Comparison of ENCODE assay signal across 8 mouse cellular contexts in genomic region chr4:152125161-152126025, GRCm38 (mm10). TPM values are rescaled to one million over a fixed set of nuclear protein-coding genes. Genes with fewer than 3 reads are reported as not detected.
DNase-seq lines count a peak whose midpoint lies in the region; ATAC-seq and TF ChIP-seq lines count a peak whose summit lies in the region.

No protein-coding gene starts in this region.

- H3K4me2 ChIP-seq in heart, postnatal 0 days (ENCODE audit: low read depth, low read length) = peak overlapping the region; percentile 68
- H3K4me2 ChIP-seq in liver, embryonic 13.5 days = peak overlapping the region; percentile 30
- H3K4me2 ChIP-seq in neural tube, embryonic 12.5 days (replicated peaks) = peak overlapping the region; percentile 50

- peak; percentile 28 for ATAC-seq in activated CD4-positive, CD25-positive, alpha-beta regulatory T cell, adult 4 months
- peak; percentile 25 for ATAC-seq in heart, postnatal 0 days (ENCODE audit: insufficient read depth, low read depth)
- ATAC-seq in liver, embryonic 13.5 days (ENCODE audit: low read depth) = no peak
- ATAC-seq in neural tube, embryonic 12.5 days (ENCODE audit: low FRiP score, low read depth) = no peak

- peaks cover 100% of the 10 kb centered on the region for H3K27me3 ChIP-seq in forebrain, embryonic 10.5 days (ENCODE audit: poor library complexity, severe bottlenecking)
- peaks cover 98% of the 10 kb centered on the region for H3K27me3 ChIP-seq in heart, postnatal 0 days (ENCODE audit: control insufficient read depth, insufficient read depth, low read length)
- H3K27me3 ChIP-seq in liver, embryonic 13.5 days = peaks cover 100% of the 10 kb centered on the region
- H3K27me3 ChIP-seq in neural tube, embryonic 12.5 days (replicated peaks) = peaks cover 99% of the 10 kb centered on the region

- H3K9ac ChIP-seq in heart, postnatal 0 days (replicated peaks; ENCODE audit: low read depth, low read length) = peak overlapping the region; percentile 23; the same call in 1 of the 2 replicates
- H3K9ac ChIP-seq in liver, embryonic 13.5 days = no peak overlapping the region
- no peak overlapping the region for H3K9ac ChIP-seq in neural tube, embryonic 12.5 days

- TF ChIP-seq CTCF in heart, postnatal 0 days (IDR thresholded peaks at IDR 0.05; ENCODE audit: low read depth) = no peak

- peaks cover 63% of the 10 kb centered on the region for H3K4me1 ChIP-seq in forebrain, embryonic 10.5 days
- H3K4me1 ChIP-seq in heart, postnatal 0 days (ENCODE audit: control insufficient read depth, insufficient read depth) = peaks cover 25% of the 10 kb centered on the region
- H3K4me1 ChIP-seq in liver, embryonic 13.5 days (replicated peaks) = peaks cover 30% of the 10 kb centered on the region
- peaks cover 27% of the 10 kb centered on the region for H3K4me1 ChIP-seq in neural tube, embryonic 12.5 days

- peak overlapping the region; percentile 37 for H3K4me3 ChIP-seq in forebrain, embryonic 10.5 days
- H3K4me3 ChIP-seq in heart, postnatal 0 days (ENCODE audit: low read depth, low read length) = peak overlapping the region; percentile 45
- H3K4me3 ChIP-seq in liver, embryonic 13.5 days (replicated peaks) = peak overlapping the region; percentile 19
- H3K4me3 ChIP-seq in neural tube, embryonic 12.5 days = peak overlapping the region; percentile 25

- TF ChIP-seq EP300 in heart, postnatal 0 days (IDR thresholded peaks at IDR 0.05; ENCODE audit: low read depth) = no peak

- H3K36me3 ChIP-seq in forebrain, embryonic 10.5 days (replicated peaks) = no peaks in the 10 kb centered on the region
- H3K36me3 ChIP-seq in heart, postnatal 0 days (replicated peaks; ENCODE audit: control insufficient read depth, insufficient read depth, low read length) = no peaks in the 10 kb centered on the region
- H3K36me3 ChIP-seq in liver, embryonic 13.5 days = no peaks in the 10 kb centered on the region
- no peaks in the 10 kb centered on the region for H3K36me3 ChIP-seq in neural tube, embryonic 12.5 days

- peak; percentile 74 for DNase-seq in CD4-positive, CD25-positive, alpha-beta regulatory T cell, adult 2 months (ENCODE audit: low read depth, low spot score)
- no peak for DNase-seq in forebrain, embryonic 10.5 days (ENCODE audit: extremely low spot score, low spot score)
- DNase-seq in heart, postnatal 0 days (ENCODE audit: low spot score) = no peak
- no peak for DNase-seq in liver, embryonic 13.5 days
- no peak for DNase-seq in thymus, postnatal 0 days (ENCODE audit: low spot score)
- no peak for DNase-seq in spleen, postnatal 14 days (ENCODE audit: low spot score in 2 of 2)

- no peaks in the 10 kb centered on the region for H3K9me3 ChIP-seq in forebrain, embryonic 10.5 days
- H3K9me3 ChIP-seq in heart, postnatal 0 days (replicated peaks; ENCODE audit: control insufficient read depth, low read length) = no peaks in the 10 kb centered on the region
- no peaks in the 10 kb centered on the region for H3K9me3 ChIP-seq in liver, embryonic 13.5 days (replicated peaks)
- H3K9me3 ChIP-seq in neural tube, embryonic 12.5 days = no peaks in the 10 kb centered on the region

- 4% methylated on average over 56 of the region's 56 CpGs for WGBS in forebrain, embryonic 10.5 days
- WGBS in heart, postnatal 0 days = 5% methylated on average over 56 of the region's 56 CpGs
- WGBS in liver, embryonic 13.5 days (ENCODE audit: insufficient replicate concordance) = 8% methylated on average over 56 of the region's 56 CpGs
- WGBS in neural tube, embryonic 12.5 days = 2% methylated on average over 56 of the region's 56 CpGs

- H3K27ac ChIP-seq in forebrain, embryonic 10.5 days = no peak overlapping the region; the same call in 1 of the 2 replicates
- no peak overlapping the region for H3K27ac ChIP-seq in heart, postnatal 0 days (ENCODE audit: low read depth)
- H3K27ac ChIP-seq in liver, embryonic 13.5 days = no peak overlapping the region
- H3K27ac ChIP-seq in neural tube, embryonic 12.5 days = no peak overlapping the region

RNA-seq across cellular contexts. Expression of gene Tnfrsf25, which starts 9.7 kb away (rescaled TPM):
- polyA plus RNA-seq in activated CD4-positive, CD25-positive, alpha-beta regulatory T cell, adult 4 months (2017; shearing (Covaris generic)) = 100 to 1,000 TPM; 132 to 150 TPM
- polyA plus RNA-seq in forebrain, embryonic 10.5 days (2016; fragmentation: Nextera tagmentation; extraction: Ambion mirVana) = 0.72 and 0.96 TPM in 2 replicates
- total RNA-seq in heart, postnatal 0 days (2014; rRNA removed; ENCODE audit: low replicate concordance) = 0.89 TPM in 1 of 2 replicates, not detected in the other
- 0.75 and 1.2 TPM in 2 replicates for polyA plus RNA-seq in heart, postnatal 0 days (2015; fragmentation: Nextera tagmentation; extraction: Ambion mirVana)
- 0.37 and 0.48 TPM in 2 replicates for polyA plus RNA-seq in liver, embryonic 13.5 days (2015; fragmentation: Nextera tagmentation; extraction: Ambion mirVana)
- 0.80 and 1.2 TPM in 2 replicates for polyA plus RNA-seq in neural tube, embryonic 12.5 days (2016; fragmentation: Nextera tagmentation; extraction: Ambion mirVana)
- 37.7 and 44.1 TPM in 2 replicates for polyA plus RNA-seq in thymus, postnatal 0 days (2015; fragmentation: Nextera tagmentation; extraction: Ambion mirVana)

RNA-seq across cellular contexts. Expression of gene Espn, which starts 26.8 kb away (rescaled TPM):
- 1 to 10 TPM; 6.9 to 8.3 TPM for polyA plus RNA-seq in activated CD4-positive, CD25-positive, alpha-beta regulatory T cell, adult 4 months (2017; shearing (Covaris generic))
- 5.6 and 5.9 TPM in 2 replicates for polyA plus RNA-seq in forebrain, embryonic 10.5 days (2016; fragmentation: Nextera tagmentation; extraction: Ambion mirVana)
- 0.34 and 0.97 TPM in 2 replicates for total RNA-seq in heart, postnatal 0 days (2014; rRNA removed; ENCODE audit: low replicate concordance)
- polyA plus RNA-seq in heart, postnatal 0 days (2015; fragmentation: Nextera tagmentation; extraction: Ambion mirVana) = 0.69 and 0.87 TPM in 2 replicates
- 1.8 and 2.1 TPM in 2 replicates for polyA plus RNA-seq in liver, embryonic 13.5 days (2015; fragmentation: Nextera tagmentation; extraction: Ambion mirVana)
- 0.32 and 0.55 TPM in 2 replicates for polyA plus RNA-seq in neural tube, embryonic 12.5 days (2016; fragmentation: Nextera tagmentation; extraction: Ambion mirVana)
- polyA plus RNA-seq in thymus, postnatal 0 days (2015; fragmentation: Nextera tagmentation; extraction: Ambion mirVana) = 3.2 and 3.6 TPM in 2 replicates

RNA-seq across cellular contexts. Expression of gene Hes2, which starts 33.3 kb away (rescaled TPM):
- polyA plus RNA-seq in activated CD4-positive, CD25-positive, alpha-beta regulatory T cell, adult 4 months (2017; shearing (Covaris generic)) = not detected
- not detected in 2 replicates for polyA plus RNA-seq in forebrain, embryonic 10.5 days (2016; fragmentation: Nextera tagmentation; extraction: Ambion mirVana)
- not detected in 2 replicates for total RNA-seq in heart, postnatal 0 days (2014; rRNA removed; ENCODE audit: low replicate concordance)
- not detected in 2 replicates for polyA plus RNA-seq in heart, postnatal 0 days (2015; fragmentation: Nextera tagmentation; extraction: Ambion mirVana)
- polyA plus RNA-seq in liver, embryonic 13.5 days (2015; fragmentation: Nextera tagmentation; extraction: Ambion mirVana) = 0.06 TPM in 1 of 2 replicates, not detected in the other
- 0.24 and 1.7 TPM in 2 replicates for polyA plus RNA-seq in neural tube, embryonic 12.5 days (2016; fragmentation: Nextera tagmentation; extraction: Ambion mirVana)
- polyA plus RNA-seq in thymus, postnatal 0 days (2015; fragmentation: Nextera tagmentation; extraction: Ambion mirVana) = 0.21 TPM in 1 of 2 replicates, not detected in the other

RNA-seq across cellular contexts. Expression of gene Acot7, which starts 52.5 kb away (rescaled TPM):
- 100 to 1,000 TPM; 134 to 172 TPM for polyA plus RNA-seq in activated CD4-positive, CD25-positive, alpha-beta regulatory T cell, adult 4 months (2017; shearing (Covaris generic))
- 61.0 and 64.4 TPM in 2 replicates for polyA plus RNA-seq in forebrain, embryonic 10.5 days (2016; fragmentation: Nextera tagmentation; extraction: Ambion mirVana)
- total RNA-seq in heart, postnatal 0 days (2014; rRNA removed; ENCODE audit: low replicate concordance) = 17.9 and 39.5 TPM in 2 replicates
- polyA plus RNA-seq in heart, postnatal 0 days (2015; fragmentation: Nextera tagmentation; extraction: Ambion mirVana) = 68.8 and 73.5 TPM in 2 replicates
- 24.8 and 25.2 TPM in 2 replicates for polyA plus RNA-seq in liver, embryonic 13.5 days (2015; fragmentation: Nextera tagmentation; extraction: Ambion mirVana)
- polyA plus RNA-seq in neural tube, embryonic 12.5 days (2016; fragmentation: Nextera tagmentation; extraction: Ambion mirVana) = 191 and 213 TPM in 2 replicates
- 65.1 and 98.8 TPM in 2 replicates for polyA plus RNA-seq in thymus, postnatal 0 days (2015; fragmentation: Nextera tagmentation; extraction: Ambion mirVana)

RNA-seq across cellular contexts. Expression of gene Plekhg5, which starts 53.1 kb away (rescaled TPM):
- polyA plus RNA-seq in activated CD4-positive, CD25-positive, alpha-beta regulatory T cell, adult 4 months (2017; shearing (Covaris generic)) = 1 to 10 TPM; 1.3 to 2.6 TPM
- 9.6 and 9.8 TPM in 2 replicates for polyA plus RNA-seq in forebrain, embryonic 10.5 days (2016; fragmentation: Nextera tagmentation; extraction: Ambion mirVana)
- total RNA-seq in heart, postnatal 0 days (2014; rRNA removed; ENCODE audit: low replicate concordance) = 16.6 and 18.0 TPM in 2 replicates
- polyA plus RNA-seq in heart, postnatal 0 days (2015; fragmentation: Nextera tagmentation; extraction: Ambion mirVana) = 8.8 and 10.6 TPM in 2 replicates
- 4.9 and 5.1 TPM in 2 replicates for polyA plus RNA-seq in liver, embryonic 13.5 days (2015; fragmentation: Nextera tagmentation; extraction: Ambion mirVana)
- 10.4 and 10.6 TPM in 2 replicates for polyA plus RNA-seq in neural tube, embryonic 12.5 days (2016; fragmentation: Nextera tagmentation; extraction: Ambion mirVana)
- polyA plus RNA-seq in thymus, postnatal 0 days (2015; fragmentation: Nextera tagmentation; extraction: Ambion mirVana) = 3.4 and 3.9 TPM in 2 replicates

Comparison
In these comparisons a context has a peak if more than half of its experiments do, and no peak if none do; other contexts are left out.
1. ATAC-seq: peak in activated CD4-positive, CD25-positive, alpha-beta regulatory T cell, adult 4 months (single experiment) and heart, postnatal 0 days (single experiment); none in liver, embryonic 13.5 days (single experiment) and neural tube, embryonic 12.5 days (single experiment).
2. RNA of gene Tnfrsf25, which starts 9.7 kb away (polyA plus RNA-seq): 132 to 150 TPM in activated CD4-positive, CD25-positive, alpha-beta regulatory T cell, adult 4 months and 37.7 to 44.1 TPM in thymus, postnatal 0 days; 0.80 to 1.2 TPM in neural tube, embryonic 12.5 days, 0.75 to 1.2 TPM in heart, postnatal 0 days, 0.72 to 0.96 TPM in forebrain, embryonic 10.5 days and 0.37 to 0.48 TPM in liver, embryonic 13.5 days; every median in the first group is over 10 times any median in the second.
3. Peak in every context shown above with its lines, with median percentiles within 50 percentile points of each other: H3K4me3 ChIP-seq and H3K4me2 ChIP-seq.